Mouse (Mus musculus) megakaryocyte, embryonic 14.5 days (primary cell): Measurements from ENCODE around the gene Maml2. TPM values are rescaled to one million over a fixed set of nuclear protein-coding genes. Genes with fewer than 3 reads are reported as not detected.

Experiments used
- H3K27me3 ChIP-seq: replicated peaks from 2 replicates; pipeline ENCODE3; 2012; ENCODE audit warnings: inconsistent platforms
- H3K36me3 ChIP-seq: replicated peaks from 2 replicates; pipeline ENCODE3; 2012; ENCODE audit warnings: low read length, inconsistent platforms, mixed read lengths
- H3K4me1 ChIP-seq: 2 replicates; pipeline ENCODE4 v1.6.1; 2012; ENCODE audit warnings: inconsistent platforms
- H3K4me3 ChIP-seq: replicated peaks from 2 replicates; pipeline ENCODE3; 2012; ENCODE audit warnings: moderate library complexity, mild to moderate bottlenecking, inconsistent platforms
- H3K9me3 ChIP-seq: 2 replicates; pipeline ENCODE4 v1.6.1; 2012; ENCODE audit warnings: inconsistent platforms
- FLI1 ChIP-seq: IDR thresholded peaks from 2 replicates; pipeline ENCODE4 v1.6.1; 2012; ENCODE audit warnings: low read length, inconsistent platforms, mixed read lengths
- GATA1 ChIP-seq: IDR thresholded peaks from 3 replicates; pipeline ENCODE4 v1.6.1; 2012; ENCODE audit warnings: mixed read lengths, low read length, inconsistent platforms, borderline replicate concordance
- polyA plus RNA-seq: library from polyadenylated mRNA; stranded (reverse); fragments of >175 nt; gene quantifications from 2 replicates; pipeline ENCODE4 v1.2.3, GENCODE M21; 2012; ENCODE audit warnings: low replicate concordance; ENCODE audit not compliant: insufficient read depth

The Maml2 gene
- polyA plus RNA-seq, 1 experiment: 0.09 TPM

DNA sequence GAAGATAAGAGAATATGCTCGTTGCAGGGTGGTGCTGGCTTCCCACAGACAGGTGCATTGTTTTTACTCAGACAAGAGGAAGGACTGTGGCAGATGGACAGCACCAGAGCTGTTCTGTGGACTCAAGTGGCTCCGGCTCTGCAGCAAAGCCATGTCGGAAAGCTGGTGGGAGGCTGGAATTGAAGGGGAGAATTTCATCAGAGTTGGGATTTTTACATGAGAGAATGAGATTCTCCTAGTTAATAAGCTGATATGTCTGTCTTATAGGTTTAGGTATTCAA lies 301.5 kb downstream of the Maml2 start:
- peaks cover 19% of the 10 kb centered on the region for H3K27me3 ChIP-seq
- no peak overlapping the region for H3K4me3 ChIP-seq
- H3K36me3 ChIP-seq: no peaks in the 10 kb centered on the region
- TF ChIP-seq FLI1: no peak
- no peak for TF ChIP-seq GATA1
- H3K9me3 ChIP-seq: no peaks in the 10 kb centered on the region
- H3K4me1 ChIP-seq: no peaks in the 10 kb centered on the region

DNA sequence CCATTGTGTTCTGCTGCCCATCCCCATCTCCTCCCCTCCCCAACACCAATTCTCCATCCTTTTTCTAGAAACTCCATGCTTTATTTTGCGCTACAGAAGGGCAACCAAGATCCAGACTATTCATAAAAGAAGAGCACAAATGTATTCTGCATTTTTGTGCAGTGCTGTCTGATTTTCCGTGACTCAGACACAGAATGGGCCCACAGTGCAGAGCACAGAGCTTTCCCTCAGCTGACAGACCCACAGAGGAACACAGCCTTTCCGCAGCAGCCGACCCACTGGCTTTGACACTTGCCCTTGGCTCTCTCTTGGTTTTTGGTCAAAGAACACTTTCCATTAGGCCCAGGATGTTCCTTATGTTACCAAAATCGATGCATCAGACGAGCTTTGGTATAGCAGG lies 302.0 kb downstream of the Maml2 start:
- Histone ChIP-seq H3K36me3 (no peaks in the 10 kb centered on the region), H3K4me3 (no peak overlapping the region), H3K27me3 (peaks cover 19% of the 10 kb centered on the region), H3K4me1 (no peaks in the 10 kb centered on the region), H3K9me3 (no peaks in the 10 kb centered on the region)
- TF ChIP-seq GATA1: no peak
- no peak for TF ChIP-seq FLI1

DNA sequence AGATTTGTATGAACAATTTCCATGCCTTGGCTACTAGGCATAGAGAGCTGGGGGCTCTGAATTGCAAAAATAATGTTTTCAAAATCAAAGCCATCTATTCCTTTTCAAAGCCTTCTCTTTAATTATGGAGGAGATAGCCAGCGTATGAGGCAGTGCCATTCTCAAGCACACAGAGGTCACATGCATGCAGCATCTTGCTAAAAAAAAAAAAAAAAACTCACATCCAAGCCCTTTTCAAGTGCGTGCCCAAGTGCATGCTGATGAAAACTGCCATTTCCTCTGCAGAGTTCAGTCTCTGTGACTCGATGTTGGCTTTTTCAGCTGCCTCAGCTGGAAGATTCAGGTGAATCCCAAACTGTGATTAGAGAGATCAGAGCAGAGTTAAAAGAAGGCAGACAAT lies 304.0 kb downstream of the Maml2 start:
- no peaks in the 10 kb centered on the region for H3K4me1 ChIP-seq
- H3K36me3 ChIP-seq: no peaks in the 10 kb centered on the region
- H3K27me3 ChIP-seq: peaks cover 16% of the 10 kb centered on the region
- H3K9me3 ChIP-seq: no peaks in the 10 kb centered on the region
- H3K4me3 ChIP-seq: no peak overlapping the region
- TF ChIP-seq GATA1 (no peak), FLI1 (no peak)

DNA sequence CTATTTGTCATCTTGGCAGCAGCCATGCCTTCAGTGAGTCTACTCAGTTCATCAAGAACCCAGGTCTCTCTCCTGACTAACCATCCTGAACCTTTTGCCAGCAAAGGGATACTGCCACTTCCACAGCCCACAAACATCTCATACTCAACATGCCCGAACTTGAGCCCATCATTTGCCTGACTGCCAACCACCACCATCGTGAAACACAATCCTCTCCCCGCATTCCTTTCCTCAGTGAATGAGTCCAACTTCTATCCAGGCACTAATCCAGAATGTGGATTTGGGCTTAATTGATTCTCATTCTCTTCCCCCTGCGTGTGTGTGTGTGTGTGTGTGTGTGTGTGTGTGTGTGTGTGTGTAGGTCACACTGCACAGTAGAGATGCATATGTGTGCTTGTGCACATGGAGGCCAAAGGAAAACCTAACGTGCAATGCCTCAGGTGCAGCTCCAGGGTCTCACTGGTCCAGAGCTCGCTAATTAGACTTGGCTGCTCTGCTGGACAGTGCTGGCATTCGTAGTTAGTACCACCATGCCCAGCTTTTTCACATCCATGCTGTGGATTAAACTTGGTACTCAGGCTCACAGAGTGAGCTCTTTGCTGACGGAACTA lies 305.9 kb downstream of the Maml2 start:
- peaks cover 9% of the 10 kb centered on the region for H3K4me1 ChIP-seq
- H3K36me3 ChIP-seq: no peaks in the 10 kb centered on the region

DNA sequence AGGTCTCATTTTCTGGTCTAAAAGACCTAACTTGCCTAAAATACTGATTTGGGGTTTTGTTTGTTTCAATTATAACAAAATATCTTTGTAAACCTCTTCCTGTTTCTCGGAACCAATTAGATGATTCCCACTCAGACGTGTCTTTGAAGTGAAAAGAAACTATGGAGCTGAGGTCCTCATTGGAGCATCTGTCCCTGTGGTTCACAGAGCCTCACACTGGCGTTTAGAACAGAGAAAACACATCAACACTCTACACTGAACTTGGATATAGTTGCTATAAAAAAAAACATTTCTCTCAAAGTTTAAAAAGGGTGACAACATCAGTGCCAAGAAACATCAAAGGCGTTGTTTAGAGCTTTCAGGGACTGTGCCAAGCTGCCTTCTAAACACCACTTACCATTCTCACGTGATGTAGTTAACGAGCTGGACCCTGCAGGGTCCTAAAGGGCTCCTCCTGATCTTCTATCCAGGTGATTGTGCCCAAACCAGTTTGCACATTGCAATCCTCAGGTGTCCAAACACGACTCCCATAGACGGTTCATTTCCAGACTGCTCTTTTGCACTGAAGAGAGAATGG lies 309.9 kb downstream of the Maml2 start:
- H3K4me3 ChIP-seq: no peak overlapping the region
- H3K4me1 ChIP-seq: peaks cover 18% of the 10 kb centered on the region
- no peaks in the 10 kb centered on the region for H3K36me3 ChIP-seq
- H3K27me3 ChIP-seq: peaks cover 9% of the 10 kb centered on the region
- TF ChIP-seq FLI1: no peak
- H3K9me3 ChIP-seq: no peaks in the 10 kb centered on the region

More for the DNA sequence above, 305.9 kb downstream of the Maml2 start:
- TF ChIP-seq FLI1 (no peak), GATA1 (no peak)
- Histone ChIP-seq H3K9me3 (no peaks in the 10 kb centered on the region), H3K4me3 (no peak overlapping the region), H3K27me3 (peaks cover 9% of the 10 kb centered on the region)

DNA sequence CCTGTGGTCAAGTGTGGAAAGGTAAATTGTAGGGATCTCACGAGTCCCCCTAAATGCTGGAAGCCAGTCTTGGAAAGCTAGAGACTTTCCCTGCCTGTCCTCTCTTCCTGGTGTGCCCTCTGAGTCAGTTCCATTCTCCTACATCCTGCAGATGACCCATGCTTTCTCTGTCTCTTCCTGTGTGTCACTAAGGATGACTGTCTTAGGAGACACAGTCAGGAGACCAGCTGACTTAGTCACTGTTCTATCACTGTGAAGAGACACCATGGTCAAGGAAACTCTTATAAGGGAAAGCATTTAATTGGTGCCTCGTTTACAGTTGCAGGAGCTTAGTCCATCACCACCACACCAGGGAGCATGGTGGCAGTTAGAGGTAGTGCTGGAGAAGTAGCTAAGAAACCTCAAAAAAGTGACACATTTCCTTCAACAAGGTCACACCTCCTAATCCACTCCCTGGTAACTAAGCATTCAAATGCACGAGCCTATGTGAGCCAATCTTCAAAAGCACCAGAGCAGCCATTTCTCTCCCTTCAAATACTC lies 310.8 kb downstream of the Maml2 start:
- H3K36me3 ChIP-seq: no peaks in the 10 kb centered on the region
- no peaks in the 10 kb centered on the region for H3K9me3 ChIP-seq
- H3K27me3 ChIP-seq: peaks cover 9% of the 10 kb centered on the region
- peak overlapping the region; percentile 35 for H3K4me3 ChIP-seq
- H3K4me1 ChIP-seq: peaks cover 18% of the 10 kb centered on the region
- TF ChIP-seq GATA1: no peak
- TF ChIP-seq FLI1: no peak

DNA sequence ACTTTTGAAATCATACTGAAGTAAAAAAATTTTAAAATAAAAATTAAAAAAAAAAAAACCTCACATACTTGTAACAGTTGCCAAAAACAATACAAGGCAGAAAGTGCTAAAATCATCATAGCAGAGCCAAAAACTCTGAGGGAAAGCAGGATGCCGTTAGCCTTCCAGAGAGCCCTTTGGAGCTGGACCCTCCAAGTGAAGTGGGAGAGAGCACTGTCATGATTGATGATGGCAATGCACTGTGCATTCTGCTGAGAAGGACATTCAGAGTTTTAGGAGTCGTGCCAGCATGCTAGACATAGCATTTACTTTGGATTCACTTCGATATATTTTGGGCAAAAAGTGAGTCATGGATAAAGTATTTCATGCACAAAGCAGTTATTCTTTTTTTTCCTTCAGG lies 313.8 kb downstream of the Maml2 start:
- peaks cover 18% of the 10 kb centered on the region for H3K4me1 ChIP-seq
- no peaks in the 10 kb centered on the region for H3K9me3 ChIP-seq
- H3K27me3 ChIP-seq: peaks cover 8% of the 10 kb centered on the region
- H3K4me3 ChIP-seq: no peak overlapping the region
- H3K36me3 ChIP-seq: no peaks in the 10 kb centered on the region
- TF ChIP-seq FLI1: no peak
- no peak for TF ChIP-seq GATA1

DNA sequence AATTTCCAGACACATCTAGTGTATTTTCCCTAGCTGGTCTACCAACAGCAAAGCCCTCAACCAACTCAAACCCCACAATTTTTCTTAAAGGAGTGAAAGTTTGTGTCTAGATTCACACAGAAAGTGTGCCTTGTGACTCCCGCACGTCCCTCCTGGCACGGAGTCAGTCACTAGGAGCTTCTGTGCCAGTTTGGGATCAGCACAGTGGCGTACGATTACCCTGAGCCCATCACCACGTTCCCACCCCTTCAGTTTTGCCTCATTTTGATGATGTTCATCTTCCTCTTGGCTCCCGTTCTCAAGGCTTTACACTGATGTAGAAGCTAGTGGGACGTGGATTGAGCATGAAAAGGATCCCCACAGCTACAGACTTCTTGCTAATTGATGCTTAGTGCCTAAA lies 314.6 kb downstream of the Maml2 start:
- TF ChIP-seq GATA1 (no peak), FLI1 (no peak)
- H3K4me1 ChIP-seq: peaks cover 18% of the 10 kb centered on the region
- H3K36me3 ChIP-seq: no peaks in the 10 kb centered on the region
- H3K27me3 ChIP-seq: peaks cover 6% of the 10 kb centered on the region
- H3K4me3 ChIP-seq: no peak overlapping the region
- no peaks in the 10 kb centered on the region for H3K9me3 ChIP-seq

DNA sequence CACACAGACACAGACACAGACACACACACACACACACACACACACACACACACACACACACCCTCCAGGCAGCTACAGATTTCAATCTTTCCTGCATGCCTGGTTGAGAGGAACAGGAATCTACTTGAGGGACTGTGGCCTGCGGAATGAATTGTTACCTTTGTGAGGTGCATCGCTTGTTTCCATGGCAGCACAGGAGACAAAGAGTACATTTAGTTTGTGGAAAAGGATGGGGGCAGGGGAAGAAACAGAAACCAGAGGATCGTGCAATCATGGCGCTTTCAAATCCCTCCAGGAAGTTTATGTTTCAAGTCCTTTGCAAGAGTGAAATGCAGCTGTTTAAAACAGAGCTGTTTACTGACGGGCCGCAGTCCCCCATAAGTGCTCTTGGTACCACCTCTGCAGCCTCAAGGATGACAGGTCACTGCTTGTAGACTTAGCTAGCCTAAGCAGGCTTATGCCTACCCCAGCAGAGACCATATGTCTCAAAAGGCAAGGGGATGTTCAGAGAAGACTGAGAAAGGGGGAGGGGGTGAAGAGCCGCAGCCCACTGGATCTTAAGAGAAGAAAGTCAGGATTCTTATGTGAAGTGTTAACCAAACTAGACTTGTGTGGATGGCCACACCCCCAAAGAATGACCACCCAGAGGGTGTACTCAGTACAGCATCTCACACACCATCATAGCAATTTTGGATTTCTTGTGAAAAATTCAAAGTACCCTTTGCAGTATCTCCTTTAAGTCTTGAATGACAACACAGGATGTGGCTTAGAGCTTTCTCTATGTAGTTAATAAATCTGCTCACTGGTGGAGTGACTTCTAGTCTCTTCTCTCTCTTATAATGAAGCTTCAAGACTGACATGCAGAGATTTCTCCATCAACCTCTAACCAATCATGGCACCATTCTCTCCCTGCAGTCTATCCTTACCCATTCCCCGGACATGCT lies 315.8 kb downstream of the Maml2 start:
- no peak for TF ChIP-seq FLI1
- TF ChIP-seq GATA1: no peak
- Histone ChIP-seq H3K36me3 (no peaks in the 10 kb centered on the region), H3K4me3 (no peak overlapping the region), H3K27me3 (peaks cover 6% of the 10 kb centered on the region), H3K9me3 (peaks cover 5% of the 10 kb centered on the region; the same call in 1 of the 2 replicates), H3K4me1 (peaks cover 10% of the 10 kb centered on the region)

DNA sequence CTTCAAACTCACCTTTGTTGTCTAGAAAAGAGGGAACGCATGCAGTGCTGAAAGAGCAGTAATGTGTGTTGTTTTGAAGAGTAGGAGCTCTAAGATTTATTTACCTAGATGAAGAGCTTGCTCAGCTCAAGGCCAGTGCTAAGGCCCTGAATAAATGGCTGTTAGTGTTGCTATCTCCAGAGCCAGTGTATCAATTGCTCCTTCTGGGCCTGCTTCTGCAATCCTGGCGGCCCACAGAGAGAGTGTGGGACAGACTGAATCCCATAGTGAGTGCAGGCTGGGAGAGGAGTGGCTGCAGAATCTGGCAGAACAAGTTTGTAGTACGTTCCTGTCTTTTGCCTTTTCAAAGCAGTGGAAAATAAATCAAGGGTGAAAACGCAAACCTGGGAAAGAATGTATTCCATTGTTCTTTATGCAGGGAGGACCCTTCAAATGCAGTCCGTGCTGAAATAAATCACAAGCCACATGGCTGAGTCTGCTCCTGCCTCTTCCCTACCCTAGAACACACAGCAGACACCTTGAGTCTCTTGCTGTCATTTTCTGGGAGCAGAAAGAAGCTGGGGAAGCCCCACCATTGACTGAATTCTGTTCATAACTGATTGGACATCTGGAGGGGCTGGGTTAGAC lies 318.7 kb downstream of the Maml2 start:
- H3K36me3 ChIP-seq: no peaks in the 10 kb centered on the region
- peaks cover 8% of the 10 kb centered on the region for H3K27me3 ChIP-seq
- no peak overlapping the region for H3K4me3 ChIP-seq
- TF ChIP-seq GATA1 (no peak), FLI1 (no peak)
- no peaks in the 10 kb centered on the region for H3K4me1 ChIP-seq
- peaks cover 5% of the 10 kb centered on the region; the same call in 1 of the 2 replicates for H3K9me3 ChIP-seq
